Mouse (Mus musculus) forebrain, embryonic 14.5 days (tissue): Measurements from ENCODE around the gene Sgk1. TPM values are rescaled to one million over a fixed set of nuclear protein-coding genes. Genes with fewer than 3 reads are reported as not detected.
"Not testable (repeated sequence)": the region's sequence is repeated elsewhere in the genome, so short reads cannot be mapped to it uniquely, and the experiment has no call there.

Experiments used
- ATAC-seq: fragments of 200-750 bp; cut with Nextera tagmentation; 2 replicates; pipeline ENCODE4 v1.8.0; 2017; ENCODE audit warnings: mild to moderate bottlenecking, moderate library complexity
- DNase-seq: peaks from one replicate; pipeline ENCODE4 v3.0.0-alpha.2; 2015; ENCODE audit warnings: low spot score
- H3K27ac ChIP-seq: fragments of 300-500 bp; sonication (generic); 2 replicates; pipeline ENCODE4 v1.5.1; 2014; ENCODE audit warnings: low read depth, mild to moderate bottlenecking, control low read depth, low read length, moderate library complexity
- H3K27me3 ChIP-seq: fragments of 300-500 bp; sonication (generic); replicated peaks from 2 replicates; pipeline ENCODE4 v1.6.1; 2014; ENCODE audit warnings: low read length, control low read depth, mixed read lengths; ENCODE audit not compliant: control insufficient read depth, insufficient read depth
- H3K36me3 ChIP-seq: fragments of 300-500 bp; sonication (generic); 2 replicates; pipeline ENCODE4 v1.6.1; 2014; ENCODE audit warnings: low read length, control low read depth; ENCODE audit not compliant: control insufficient read depth, insufficient read depth
- H3K4me1 ChIP-seq: fragments of 300-500 bp; sonication (generic); 2 replicates; pipeline ENCODE4 v1.6.1; 2014; ENCODE audit warnings: antibody characterized with exemption, low read length, control low read depth; ENCODE audit not compliant: control insufficient read depth, insufficient read depth
- H3K4me2 ChIP-seq: fragments of 300-500 bp; sonication (generic); 2 replicates; pipeline ENCODE4 v1.6.1; 2014; ENCODE audit warnings: mild to moderate bottlenecking, control low read depth, low read length
- H3K4me3 ChIP-seq: fragments of 300-500 bp; sonication (generic); 2 replicates; pipeline ENCODE4 v1.5.1; 2014; ENCODE audit warnings: low read depth, low read length, control low read depth
- H3K9ac ChIP-seq: fragments of 300-500 bp; sonication (generic); 2 replicates; pipeline ENCODE4 v1.6.1; 2014; ENCODE audit warnings: mild to moderate bottlenecking, low read length, control low read depth, moderate library complexity
- H3K9me3 ChIP-seq: fragments of 300-500 bp; sonication (generic); replicated peaks from 2 replicates; pipeline ENCODE4 v1.6.1; 2016; ENCODE audit warnings: low read length, control low read depth, mixed read lengths; ENCODE audit not compliant: control insufficient read depth
- WGBS: fragments of 180-500 bp; shearing (Covaris S2); extraction: QIAGEN DNeasy Blood & Tissue Kit; methylation state at CpG from one replicate; pipeline ENCODE4 v1.1.7; 2014; 5-methylcytosine and 5-hydroxymethylcytosine counted together
- polyA plus RNA-seq: library from polyadenylated mRNA; unstranded; fragments of >200 nt; fragmentation: Nextera tagmentation; extraction: Ambion mirVana; gene quantifications from 2 replicates; pipeline ENCODE4 v1.2.1, GENCODE M21; 2014

Gene Sgk1
- polyA plus RNA-seq, 1 experiment from 2014 or later, result 26.1 TPM

DNA sequence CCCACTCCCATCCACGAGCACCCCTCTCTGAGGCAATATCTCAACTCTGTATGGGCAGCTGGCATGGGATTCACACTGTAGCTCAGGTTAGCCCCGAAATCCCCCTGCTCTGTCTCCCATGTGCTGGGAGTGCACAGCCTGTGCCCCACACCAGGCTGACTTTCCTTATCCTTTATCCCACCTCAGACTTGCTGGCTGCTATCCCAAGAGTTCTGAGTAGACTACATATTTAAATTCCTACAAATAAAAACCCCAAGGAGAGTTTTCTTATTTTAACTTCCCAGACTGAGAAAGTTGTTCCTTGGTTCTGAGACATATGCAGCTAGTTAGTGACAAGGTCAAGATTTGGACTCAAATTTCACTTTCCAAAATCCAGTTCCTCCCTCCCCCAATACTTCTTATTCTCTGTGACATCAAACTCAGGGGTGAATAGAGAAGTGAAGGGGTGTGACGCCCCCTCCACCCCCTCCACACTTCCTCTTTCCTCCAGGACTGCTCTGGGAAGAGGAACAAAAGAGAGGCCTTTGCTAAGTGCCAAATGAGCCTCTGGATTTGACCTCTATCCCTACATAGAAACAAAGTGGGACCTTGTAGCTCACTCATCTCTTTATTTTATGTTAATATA, 7.3 kb downstream of the Sgk1 start:
- 59% methylated on average over 3 of the region's 3 CpGs for WGBS
- H3K9me3 ChIP-seq, result no peaks in the 10 kb centered on the region
- no peaks in the 10 kb centered on the region for H3K27me3 ChIP-seq
- DNase-seq, result no peak
- no peak overlapping the region for H3K27ac ChIP-seq
- H3K4me2 ChIP-seq, result no peak overlapping the region
- ATAC-seq, result no peak
- H3K4me1 ChIP-seq, result peaks cover 5% of the 10 kb centered on the region; the same call in 1 of the 2 replicates
- H3K36me3 ChIP-seq, result no peaks in the 10 kb centered on the region
- H3K4me3 ChIP-seq, result no peak overlapping the region
- H3K9ac ChIP-seq, result no peak overlapping the region

DNA sequence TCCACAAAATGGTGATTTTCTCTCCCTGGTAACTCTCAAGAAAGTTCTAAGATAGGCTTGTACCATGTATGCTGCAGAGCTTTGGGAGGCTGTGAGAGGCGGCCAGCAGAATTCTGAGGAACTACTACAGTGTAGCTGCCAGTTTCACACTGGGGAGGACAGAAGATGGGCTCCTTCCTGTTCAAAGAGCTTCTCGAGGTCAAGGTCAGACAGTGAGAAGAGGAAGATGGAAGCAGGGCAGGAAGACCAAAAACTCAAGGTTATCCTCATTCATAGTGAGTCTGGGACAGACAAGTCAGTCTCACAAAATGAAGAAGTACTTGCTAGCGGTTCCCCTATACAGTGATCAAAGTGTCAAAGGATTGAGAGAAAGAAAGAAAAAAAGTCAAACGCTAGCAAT, 8.3 kb downstream of the Sgk1 start:
- Histone ChIP-seq H3K4me3 (no peak overlapping the region), H3K9ac (no peak overlapping the region), H3K27me3 (no peaks in the 10 kb centered on the region), H3K4me2 (no peak overlapping the region), H3K9me3 (no peaks in the 10 kb centered on the region), H3K36me3 (no peaks in the 10 kb centered on the region), H3K27ac (no peak overlapping the region), H3K4me1 (no peaks in the 10 kb centered on the region)
- WGBS, result 92% methylated on average over 4 of the region's 4 CpGs
- DNase-seq, result no peak
- no peak for ATAC-seq

DNA sequence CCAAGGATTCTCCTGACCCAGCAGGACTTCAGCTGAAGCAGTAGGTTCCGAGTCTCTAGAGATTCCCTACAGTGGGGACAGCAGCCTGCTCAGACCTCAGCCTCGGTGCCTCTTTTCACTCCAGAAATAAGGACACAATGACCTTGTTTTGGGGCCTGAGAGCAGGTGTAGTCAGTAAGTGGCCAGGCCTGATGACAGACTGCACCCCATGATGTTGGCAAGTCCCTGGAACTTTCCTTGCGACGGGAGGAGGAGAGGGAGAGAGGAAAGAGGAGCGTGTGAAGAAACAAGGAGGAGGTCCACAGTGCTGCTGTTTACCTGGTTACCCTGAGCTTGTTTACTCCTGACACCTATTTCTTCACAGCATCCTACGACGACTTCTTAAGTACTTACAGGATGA, 9.5 kb downstream of the Sgk1 start:
- no peaks in the 10 kb centered on the region for H3K36me3 ChIP-seq
- H3K9me3 ChIP-seq, result no peaks in the 10 kb centered on the region
- H3K4me3 ChIP-seq, result no peak overlapping the region
- ATAC-seq (no peak), DNase-seq (no peak)
- H3K4me2 ChIP-seq, result no peak overlapping the region
- no peaks in the 10 kb centered on the region for H3K27me3 ChIP-seq
- no peak overlapping the region for H3K27ac ChIP-seq
- WGBS, result 71% methylated on average over 7 of the region's 7 CpGs
- no peaks in the 10 kb centered on the region for H3K4me1 ChIP-seq
- H3K9ac ChIP-seq, result no peak overlapping the region

DNA sequence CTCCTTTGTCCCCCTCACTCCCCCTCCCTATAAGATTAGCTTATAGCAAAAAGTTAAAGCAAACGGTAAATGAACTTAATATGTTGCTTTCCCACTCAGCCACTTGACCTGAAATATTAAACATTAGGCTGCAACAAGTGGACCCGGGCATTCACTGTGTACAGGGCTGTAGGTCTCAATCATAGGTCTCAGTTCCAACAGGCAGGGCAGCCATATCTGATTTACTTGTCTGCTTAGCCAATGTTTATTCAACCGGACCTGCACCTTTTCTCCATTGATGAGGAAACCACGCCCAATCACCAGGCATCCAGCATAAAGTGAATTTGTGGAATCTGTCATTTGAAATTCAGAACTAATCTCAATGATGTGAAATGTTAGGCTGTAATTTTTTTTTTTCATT, 10.1 kb downstream of the Sgk1 start:
- H3K4me1 ChIP-seq, result no peaks in the 10 kb centered on the region
- H3K9me3 ChIP-seq, result no peaks in the 10 kb centered on the region
- DNase-seq (no peak), ATAC-seq (no peak)
- H3K27ac ChIP-seq, result no peak overlapping the region
- WGBS, result 85% methylated on average over 4 of the region's 4 CpGs
- H3K4me3 ChIP-seq, result no peak overlapping the region
- H3K4me2 ChIP-seq, result no peak overlapping the region
- no peaks in the 10 kb centered on the region for H3K36me3 ChIP-seq
- H3K9ac ChIP-seq, result no peak overlapping the region
- H3K27me3 ChIP-seq, result no peaks in the 10 kb centered on the region

- Histone ChIP-seq H3K36me3 (no peaks in the 10 kb centered on the region), H3K27ac (no peak overlapping the region), H3K4me2 (no peak overlapping the region), H3K4me3 (no peak overlapping the region), H3K4me1 (no peaks in the 10 kb centered on the region), H3K9ac (no peak overlapping the region), H3K27me3 (no peaks in the 10 kb centered on the region), H3K9me3 (no peaks in the 10 kb centered on the region)
- DNase-seq, result no peak
- 92% methylated on average over 4 of the region's 4 CpGs for WGBS
- ATAC-seq, result no peak
These were observed 16.4 kb downstream of the Sgk1 start for GRCm38 (mm10) chr10:21898417-21898816.

- H3K27me3 ChIP-seq, ATAC-seq, H3K9me3 ChIP-seq, DNase-seq, H3K9ac ChIP-seq, H3K4me2 ChIP-seq, H3K4me3 ChIP-seq, H3K36me3 ChIP-seq, H3K27ac ChIP-seq, H3K4me1 ChIP-seq: not testable (repeated sequence)
- WGBS, result 96% methylated on average over 17 of the region's 17 CpGs
These were observed 16.9 kb downstream of the Sgk1 start for GRCm38 (mm10) chr10:21898851-21899250.

DNA sequence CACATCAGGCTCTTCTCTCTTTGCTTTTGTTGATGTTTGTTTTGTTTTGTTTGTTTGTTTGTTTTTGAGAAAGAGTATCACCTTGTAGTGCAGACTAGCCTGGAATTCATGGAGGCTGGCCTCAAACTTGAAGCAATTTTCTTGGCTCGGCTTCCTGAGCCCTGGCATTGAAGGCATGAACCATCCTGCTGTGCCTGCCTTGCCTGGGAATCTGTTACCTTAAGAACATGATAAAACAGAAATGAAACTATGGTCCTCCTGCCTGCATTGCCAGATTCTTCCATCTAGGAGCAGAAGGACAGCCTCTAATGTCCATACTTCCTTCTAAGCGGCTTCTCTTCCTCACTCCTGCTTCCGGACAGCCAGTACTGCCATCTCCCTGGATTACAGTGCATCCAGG, 17.4 kb downstream of the Sgk1 start:
- Histone ChIP-seq H3K36me3 (no peaks in the 10 kb centered on the region), H3K27me3 (no peaks in the 10 kb centered on the region), H3K4me3 (no peak overlapping the region), H3K27ac (no peak overlapping the region), H3K4me1 (no peaks in the 10 kb centered on the region), H3K9ac (no peak overlapping the region), H3K9me3 (no peaks in the 10 kb centered on the region), H3K4me2 (no peak overlapping the region)
- DNase-seq (no peak), ATAC-seq (no peak)
- WGBS, result 93% methylated on average over 3 of the region's 3 CpGs

DNA sequence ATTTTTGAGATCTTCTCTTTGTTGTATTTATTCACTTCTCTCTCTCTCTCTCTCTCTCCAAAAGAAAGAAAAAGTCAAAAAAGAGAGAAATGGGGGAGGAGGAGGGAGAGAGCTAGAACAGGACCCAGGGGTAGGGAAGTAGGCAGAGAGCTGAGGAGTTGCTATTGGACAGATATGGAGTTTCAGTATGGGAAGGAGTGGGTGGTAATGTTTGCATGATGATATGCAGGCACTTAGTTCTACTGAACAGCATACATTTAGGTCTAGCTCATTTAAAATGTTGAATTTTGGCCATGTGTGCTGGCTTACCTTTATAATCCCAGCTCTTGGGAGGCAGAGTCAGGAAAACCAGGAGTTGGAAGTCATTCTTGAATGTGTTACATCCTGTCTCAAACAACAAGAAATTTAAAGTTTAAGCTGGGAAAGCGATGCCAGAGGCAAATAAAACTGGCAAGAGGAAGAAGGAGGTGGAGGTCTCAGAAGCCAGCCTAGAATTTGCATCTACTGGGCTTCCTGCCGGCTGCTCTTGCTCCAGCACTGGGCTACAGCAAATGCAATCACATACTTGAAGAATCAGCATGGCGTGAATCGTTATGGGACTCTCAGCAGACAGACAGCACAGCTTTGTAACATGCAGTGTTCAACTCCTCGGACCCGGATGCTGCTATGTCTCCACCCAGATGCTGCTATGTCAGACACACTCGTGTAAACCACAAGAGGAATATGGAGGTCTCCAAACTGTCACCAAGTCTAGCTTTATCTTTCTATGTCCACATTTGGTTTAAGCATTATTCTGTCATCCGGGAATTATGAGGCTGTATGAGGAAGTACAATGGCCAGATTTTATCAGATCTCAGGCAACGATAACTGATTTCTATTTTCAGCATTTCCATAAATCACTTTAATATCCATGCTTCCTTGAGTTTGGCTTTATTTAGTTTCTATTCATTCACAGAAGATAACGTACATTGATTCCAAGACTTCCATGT, 20.5 kb downstream of the Sgk1 start:
- ATAC-seq (no peak), DNase-seq (no peak)
- Histone ChIP-seq H3K9ac (no peak overlapping the region), H3K9me3 (no peaks in the 10 kb centered on the region), H3K4me1 (no peaks in the 10 kb centered on the region), H3K36me3 (no peaks in the 10 kb centered on the region), H3K4me2 (no peak overlapping the region), H3K4me3 (no peak overlapping the region), H3K27ac (no peak overlapping the region), H3K27me3 (no peaks in the 10 kb centered on the region)
- 93% methylated on average over 10 of the region's 10 CpGs for WGBS

DNA sequence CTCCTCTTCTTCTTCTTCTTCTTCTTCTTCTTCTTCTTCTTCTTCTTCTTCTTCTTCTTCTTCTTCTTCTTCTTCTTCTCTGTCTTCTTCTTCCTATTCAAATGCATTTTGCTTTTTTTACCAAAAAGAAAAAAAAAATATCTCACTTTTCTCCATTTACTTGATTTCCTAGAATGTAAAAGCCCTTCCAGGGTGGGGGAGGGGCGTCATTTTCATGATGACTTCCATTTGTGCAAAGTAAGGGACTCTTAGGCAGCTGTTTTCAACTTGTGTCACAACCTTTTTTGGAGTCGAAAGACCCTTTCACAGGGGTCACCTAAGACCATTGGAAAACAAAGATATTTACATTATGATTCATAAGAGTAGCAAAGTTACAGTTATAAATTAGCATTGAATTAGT, 22.2 kb downstream of the Sgk1 start:
- Histone ChIP-seq H3K27me3 (no peaks in the 10 kb centered on the region), H3K4me1 (no peaks in the 10 kb centered on the region), H3K27ac (no peak overlapping the region), H3K36me3 (no peaks in the 10 kb centered on the region), H3K9me3 (no peaks in the 10 kb centered on the region), H3K4me2 (no peak overlapping the region), H3K9ac (no peak overlapping the region), H3K4me3 (no peak overlapping the region)
- ATAC-seq (no peak), DNase-seq (no peak)
- WGBS, result 80% methylated on average over 2 of the region's 2 CpGs
